Mouse (Mus musculus) thymus, adult 2 months (tissue): Measurements from ENCODE around the gene Lrrfip2.

Source experiments
- CTCF ChIP-seq: fragments of 200-500 bp; IDR thresholded peaks from 2 replicates; pipeline ENCODE4 v1.5.1; 2012; ENCODE audit warnings: mild to moderate bottlenecking, control low read depth, low read length, moderate library complexity, borderline replicate concordance; ENCODE audit not compliant: control insufficient read depth, poor library complexity, insufficient read depth; ENCODE audit errors: extremely low read depth
- POLR2A ChIP-seq: fragments of 200-500 bp; IDR thresholded peaks from 2 replicates; pipeline ENCODE4 v1.6.1; 2012; ENCODE audit warnings: mild to moderate bottlenecking, low read length, control low read depth, moderate library complexity; ENCODE audit not compliant: control insufficient read depth, poor library complexity, insufficient read depth; ENCODE audit errors: extremely low read depth

DNA sequence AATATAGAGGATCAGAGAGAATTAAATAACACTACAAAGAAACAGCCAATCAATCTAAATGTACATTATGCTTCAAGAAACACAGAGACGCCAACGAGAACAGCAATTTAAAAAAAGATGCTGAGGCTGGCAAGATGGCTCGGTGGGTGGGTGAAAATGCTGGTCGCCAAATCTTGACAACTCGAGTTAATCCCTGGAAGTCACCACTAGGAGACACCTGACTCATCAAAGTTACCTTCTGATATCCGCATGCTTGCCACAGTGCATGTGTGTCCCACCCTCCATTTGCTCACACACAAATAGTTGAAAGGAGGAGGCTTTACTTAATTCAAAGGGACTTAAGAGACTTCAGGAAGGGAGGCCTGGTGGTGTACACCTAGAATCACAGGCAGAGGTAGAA is 128.2 kb downstream of the Lrrfip2 start:
- TF ChIP-seq POLR2A (no peak), CTCF (no peak)
